Mouse (Mus musculus) left cerebral cortex, adult 8-10 months (tissue): ENCODE data around the gene Gucy2d. TPM values are rescaled to one million over a fixed set of nuclear protein-coding genes. Genes with fewer than 3 reads are reported as not detected.

ENCODE experiments used
- DNase-seq, 2 experiments: peaks; one replicate each; pipeline ENCODE4 v3.0.0; 2022; ENCODE audit warnings: low spot score in 2 of 2
- total RNA-seq, 4 experiments: library from RNA; stranded (reverse); gene quantifications; 2 replicates each; pipeline ENCODE4 v1.2.4; 2022

The Gucy2d gene
- under 1 TPM in 2 of 4 experiments, not detected in 2; 0.38 to 0.39 TPM for total RNA-seq

DNA sequence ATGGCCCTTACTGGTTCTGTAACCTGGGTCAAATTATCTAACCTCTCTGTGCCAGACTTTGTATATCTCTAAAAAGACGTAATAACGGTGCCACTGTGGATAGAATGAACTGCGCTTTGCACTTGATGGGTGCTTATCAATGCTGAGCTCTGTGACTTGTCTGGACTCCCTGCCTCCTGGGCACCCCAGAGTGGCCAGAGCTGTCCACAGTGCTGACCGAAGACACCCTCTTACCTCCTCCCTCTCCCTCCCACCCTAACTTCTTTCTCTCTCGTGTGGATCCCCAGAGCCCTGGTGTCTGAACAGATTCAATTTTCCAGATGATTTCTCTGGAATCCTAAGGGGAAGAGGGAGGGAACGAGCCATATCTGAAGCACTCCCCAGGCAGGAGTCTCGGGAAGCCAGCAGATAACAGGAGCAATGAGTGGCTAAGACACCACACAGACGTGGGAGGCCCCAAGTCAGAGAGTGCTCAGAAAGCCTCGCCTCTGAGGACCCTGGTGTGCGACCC lies at the start of gene Gucy2d:
Gene Gucy2d, plus strand, starts transcription at position 461 of the 511 bp plus-strand sequence.
- no peak for DNase-seq

DNA sequence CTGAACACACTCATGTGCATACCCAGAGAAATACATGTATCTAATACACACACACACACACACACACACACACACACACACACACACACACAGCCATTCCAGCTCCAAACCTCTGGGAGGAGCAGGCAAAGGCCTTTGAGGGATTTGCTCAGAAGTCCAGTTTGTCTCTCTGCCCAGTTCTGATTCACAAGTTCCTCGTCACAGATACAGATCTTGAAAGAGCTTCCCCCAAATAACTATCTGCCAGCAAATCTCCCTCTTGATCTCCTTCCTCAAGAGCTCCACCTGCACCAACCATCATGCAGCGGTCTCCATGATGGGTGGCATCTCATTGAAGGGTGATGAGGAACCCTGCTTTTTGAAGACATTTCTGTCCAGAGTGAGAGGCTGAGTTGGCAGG lies 49.7 kb upstream of the Gucy2d start:
- no peak for DNase-seq

DNA sequence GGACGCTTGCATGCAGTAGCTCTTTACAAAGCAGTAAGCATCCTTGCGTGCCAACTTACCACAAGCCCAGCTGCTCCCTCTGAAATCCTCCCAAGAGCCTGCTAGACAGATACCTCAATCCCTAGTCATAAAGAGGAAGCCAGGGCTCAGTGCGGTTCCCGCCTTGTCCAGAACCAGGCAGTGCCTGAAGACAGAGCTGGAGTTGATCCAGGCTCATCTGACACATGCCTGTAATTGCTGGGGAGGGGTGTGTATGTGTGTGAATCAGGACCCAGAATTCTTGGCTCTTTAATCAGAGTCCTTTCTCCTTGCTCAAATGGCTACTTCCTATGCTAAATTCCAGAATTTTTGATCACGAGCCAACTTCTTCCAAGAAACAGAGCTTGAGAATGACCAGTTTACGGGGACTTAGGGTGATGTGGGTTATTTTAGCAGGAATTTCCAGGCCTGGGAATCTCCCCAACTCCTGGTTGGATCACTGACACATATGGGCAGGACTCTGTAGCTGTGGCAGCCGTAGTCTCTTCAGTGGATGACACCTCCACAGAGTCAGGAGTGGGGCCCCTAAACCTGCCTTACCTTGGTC lies 48.8 kb upstream of the Gucy2d start:
- DNase-seq = no peak

DNA sequence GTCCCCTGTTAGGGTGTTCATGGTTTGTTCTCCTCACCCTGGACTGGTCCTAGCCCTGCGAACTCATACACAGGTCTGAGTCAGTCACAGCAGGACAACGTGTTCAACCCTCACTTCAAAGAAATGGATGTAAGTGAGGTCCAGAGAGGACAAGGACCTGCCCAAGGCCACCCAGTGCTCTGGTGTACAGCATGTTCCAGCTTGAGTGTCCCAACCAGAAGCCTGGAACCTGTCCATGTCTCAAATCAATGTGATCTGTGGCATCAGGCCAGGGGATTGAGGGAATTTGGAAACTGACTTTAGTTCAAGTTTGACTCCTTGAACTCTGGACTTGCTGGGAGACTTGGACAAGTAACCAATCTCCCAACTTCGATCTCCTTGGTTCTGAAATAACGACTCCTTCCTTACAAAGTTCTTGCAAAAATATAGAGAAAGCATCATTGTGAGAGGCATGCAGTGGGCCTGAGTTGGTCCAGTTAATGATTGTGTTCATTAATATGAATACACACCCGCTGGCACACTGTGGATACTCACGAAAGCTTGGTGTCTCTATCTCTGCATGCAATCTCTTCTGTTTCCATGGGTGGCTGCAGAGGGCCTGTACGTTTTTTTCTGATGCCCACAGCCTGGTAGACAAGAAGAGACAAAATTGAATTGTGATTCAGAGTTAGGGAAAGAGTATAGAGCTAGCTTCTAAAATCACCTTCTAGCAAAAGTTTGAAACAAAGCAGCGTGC lies 47.6 kb upstream of the Gucy2d start:
- no peak for DNase-seq

DNA sequence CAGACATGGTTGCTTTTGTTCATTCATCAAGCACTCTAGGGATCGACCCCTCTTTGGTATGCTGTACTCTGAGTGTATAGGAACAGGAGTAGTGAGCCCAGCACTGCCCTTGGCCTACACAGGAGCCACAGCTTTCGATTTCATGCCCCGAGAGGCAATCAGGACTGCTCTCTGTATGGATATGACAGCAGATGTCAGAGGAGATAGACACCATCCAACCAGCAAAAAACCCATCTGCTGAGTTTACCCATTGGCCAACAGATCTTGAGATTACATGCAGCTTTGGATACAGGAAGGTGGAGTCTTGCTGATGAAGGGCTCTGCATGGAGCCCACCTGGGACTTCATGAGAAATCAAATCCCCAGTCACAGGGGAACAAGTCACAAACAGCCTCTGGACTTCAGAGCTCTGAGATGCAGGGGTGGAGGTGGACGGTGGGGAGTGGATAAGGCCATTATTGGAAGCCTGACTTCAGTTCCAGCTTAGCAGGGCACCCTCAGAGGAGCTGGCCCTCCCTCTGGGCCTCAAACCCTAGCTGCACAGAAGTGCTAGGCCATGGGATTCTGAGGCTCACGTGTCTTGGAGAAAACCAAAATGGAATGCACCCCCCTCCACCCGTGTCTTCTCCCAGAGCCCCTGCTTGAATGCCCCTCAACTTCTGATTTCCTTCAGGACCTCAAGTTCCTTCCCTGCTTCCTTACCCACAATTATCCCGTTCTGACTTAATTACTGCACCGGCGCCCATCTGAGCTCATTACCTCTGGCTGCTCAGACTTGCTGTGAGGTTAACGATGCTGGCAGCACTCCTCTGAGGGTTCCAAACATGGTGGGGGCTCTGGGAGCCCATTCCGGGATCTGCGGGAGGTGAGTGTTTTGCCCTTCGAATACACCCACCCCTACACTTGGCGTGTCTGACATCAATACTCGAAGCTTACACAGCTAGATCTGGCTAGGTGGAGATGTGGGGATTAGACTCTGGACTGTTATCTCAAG lies 37.3 kb upstream of the Gucy2d start:
- DNase-seq = no peak

DNA sequence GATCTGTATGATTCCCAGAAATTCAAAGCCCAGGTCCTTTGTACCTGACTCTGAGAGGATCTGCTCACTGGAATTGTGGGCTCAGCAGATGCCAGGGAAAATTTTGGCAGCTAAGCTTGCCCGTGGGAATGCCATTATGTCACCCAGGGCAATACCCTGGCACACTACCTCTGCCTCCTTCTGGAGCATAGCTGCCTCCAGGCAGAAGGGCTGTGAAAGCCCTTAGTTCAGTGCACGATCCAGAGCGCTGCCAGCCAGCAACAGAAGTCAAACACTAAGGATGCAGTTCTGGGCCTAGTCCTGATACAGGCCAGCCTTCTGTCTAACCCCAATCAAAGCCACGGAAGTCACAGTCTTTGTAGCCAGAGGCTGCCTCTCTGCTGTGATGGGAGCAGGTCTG lies 36.2 kb upstream of the Gucy2d start:
- DNase-seq = no peak

DNA sequence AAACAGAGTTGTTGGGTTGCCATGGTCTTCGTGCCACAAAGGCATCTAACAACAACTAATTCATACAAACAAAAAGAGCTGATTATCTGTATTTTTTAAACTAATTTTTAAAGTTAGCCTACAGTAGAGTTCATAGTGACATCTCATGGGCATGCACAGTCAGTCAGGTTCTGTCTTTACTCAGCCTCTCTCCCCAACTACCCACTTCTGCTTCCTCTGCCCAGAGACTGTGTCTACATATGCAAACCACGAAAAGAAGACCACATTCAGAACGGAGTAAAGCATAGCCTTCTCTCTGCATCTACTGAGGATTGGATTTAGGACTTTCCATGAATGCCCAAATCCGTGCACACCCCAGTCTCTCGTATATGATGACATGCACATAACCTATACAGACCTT lies 32.6 kb upstream of the Gucy2d start:
- no peak for DNase-seq

DNA sequence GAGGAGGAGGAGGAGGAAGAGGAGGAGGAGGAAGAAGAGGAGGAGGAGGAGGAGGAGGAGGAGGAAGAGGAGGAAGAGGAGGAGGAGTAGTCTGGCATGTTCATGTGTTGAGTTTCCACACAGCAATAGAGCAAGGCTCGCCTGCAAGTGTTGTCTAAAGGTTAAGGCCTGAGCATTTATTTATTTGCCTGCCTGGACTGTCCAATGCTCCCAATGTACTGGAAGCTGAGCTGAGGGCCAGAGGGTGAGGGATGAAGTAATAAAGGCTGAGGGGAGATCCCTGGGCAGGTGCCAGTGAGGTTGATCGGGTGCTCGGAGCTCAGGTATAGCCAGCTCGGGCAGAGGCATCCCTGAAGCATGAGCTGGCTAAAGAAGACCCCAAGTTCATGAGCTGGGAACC lies 27.1 kb upstream of the Gucy2d start:
- no peak for DNase-seq

DNA sequence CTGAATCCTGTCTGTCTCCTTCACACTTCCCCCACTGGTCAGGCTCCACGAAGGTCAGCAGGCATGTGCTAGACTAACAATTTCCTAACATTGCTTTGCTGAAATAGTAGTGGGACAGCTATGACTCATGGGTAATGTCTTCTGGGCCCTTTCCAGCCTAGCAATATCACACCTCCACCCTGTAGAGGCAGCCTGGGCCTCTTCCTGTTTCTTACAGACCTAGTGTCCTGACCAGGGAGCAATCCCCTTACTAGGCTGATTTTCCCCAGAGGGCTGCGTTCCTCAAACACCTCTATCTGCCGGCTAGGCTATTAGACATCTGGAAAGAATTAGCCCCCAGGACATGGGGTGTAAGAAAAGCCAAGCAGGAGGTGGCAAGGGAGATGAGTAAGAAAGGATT lies 24.7 kb upstream of the Gucy2d start:
- DNase-seq = no peak

DNA sequence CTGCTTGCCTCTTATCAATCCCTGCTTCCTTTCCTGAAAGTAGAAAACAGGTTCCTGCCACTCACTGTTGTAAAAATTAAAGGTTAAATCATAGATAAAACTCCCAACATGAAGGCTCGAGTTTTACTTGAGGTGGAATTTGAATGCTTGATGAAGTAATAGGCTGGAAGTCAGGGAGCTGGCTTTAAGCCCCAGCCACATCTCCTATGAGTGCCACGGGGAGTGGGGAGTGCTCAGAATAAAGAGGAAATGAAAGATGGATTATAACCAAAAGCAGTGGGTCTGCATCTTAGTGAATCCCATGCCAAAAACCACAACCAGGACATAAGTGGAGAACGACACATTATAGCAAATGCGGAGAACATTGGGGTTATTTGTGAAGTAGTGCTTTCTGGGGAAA lies 24.2 kb upstream of the Gucy2d start:
- DNase-seq = no peak

DNA sequence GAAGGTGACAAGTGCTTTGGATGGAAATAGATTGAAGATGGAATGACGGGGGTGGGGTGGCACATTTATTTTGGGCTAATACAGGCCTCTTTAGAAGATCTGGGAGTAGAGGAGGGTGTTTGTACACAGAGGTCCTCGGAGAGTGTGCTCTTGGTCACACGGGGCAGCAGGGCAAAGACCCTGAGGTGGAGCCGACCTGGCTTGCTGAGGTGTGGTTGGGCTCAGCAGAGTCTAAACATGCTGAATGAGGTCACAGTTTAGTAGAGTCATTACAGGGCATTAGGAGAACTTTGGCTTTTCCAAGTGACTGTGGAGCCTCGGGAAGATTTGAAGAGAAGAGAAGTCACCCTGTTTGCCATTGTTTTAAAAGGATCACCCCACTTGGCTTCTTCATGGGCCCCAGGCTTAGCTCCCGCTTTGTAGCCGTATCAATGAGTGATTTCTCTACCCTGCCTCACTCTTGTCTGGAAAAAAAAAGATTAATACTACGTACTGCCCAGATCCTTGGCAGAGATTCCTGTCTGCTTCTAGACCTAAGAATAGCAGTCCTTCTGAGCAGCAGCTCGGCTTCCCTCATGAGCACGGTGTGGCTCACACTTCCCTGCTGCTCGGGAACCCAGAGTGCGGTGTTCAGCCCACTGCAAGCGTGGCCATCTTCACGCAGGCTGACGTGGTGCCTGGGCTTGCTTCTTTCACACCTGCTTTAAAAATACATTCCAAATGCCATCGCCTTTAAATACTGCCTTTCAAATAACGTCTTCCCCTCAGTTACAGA lies 22.0 kb upstream of the Gucy2d start:
- DNase-seq = peak in 1 of 2 experiments; percentile 77

DNA sequence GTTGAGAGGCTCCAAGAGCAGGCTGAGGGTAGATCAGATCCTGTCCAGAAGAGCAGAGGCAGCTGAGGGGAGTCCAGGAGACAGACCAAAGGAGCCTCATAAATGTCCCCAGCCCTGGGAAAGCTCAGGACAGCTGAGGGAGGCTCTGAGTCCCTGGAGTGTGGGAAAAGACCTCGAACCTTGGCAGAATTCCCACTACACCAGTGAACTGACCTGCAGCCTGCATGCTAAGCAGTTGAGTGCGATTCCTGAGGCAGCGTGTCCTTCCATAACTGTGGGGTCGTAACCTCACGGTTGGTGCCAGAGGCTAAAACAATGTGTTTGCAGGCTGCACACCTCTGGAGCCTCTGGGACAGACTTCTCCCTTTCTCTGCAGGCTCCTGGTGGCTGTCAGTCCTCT lies 20.9 kb upstream of the Gucy2d start:
- no peak for DNase-seq

DNA sequence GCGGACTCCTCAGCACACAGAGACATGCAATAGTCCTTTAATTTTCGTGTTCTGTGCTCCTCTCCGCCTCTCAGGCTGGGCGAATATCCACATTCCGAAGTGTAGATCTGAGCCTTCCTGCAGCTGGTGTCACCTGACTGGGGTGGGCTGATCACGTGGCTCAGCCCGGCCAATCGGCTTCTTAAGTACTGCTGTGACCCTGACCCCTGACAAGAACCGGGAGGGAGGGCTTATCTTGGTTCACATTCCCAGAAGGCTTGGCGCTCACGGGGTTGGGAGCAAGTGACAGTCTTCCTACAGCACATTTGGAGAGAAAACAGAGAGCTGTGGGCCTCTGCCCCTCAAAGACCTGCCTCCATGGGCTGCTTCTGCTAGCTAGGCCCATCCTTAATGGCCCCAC lies 16.7 kb upstream of the Gucy2d start:
- no peak for DNase-seq

DNA sequence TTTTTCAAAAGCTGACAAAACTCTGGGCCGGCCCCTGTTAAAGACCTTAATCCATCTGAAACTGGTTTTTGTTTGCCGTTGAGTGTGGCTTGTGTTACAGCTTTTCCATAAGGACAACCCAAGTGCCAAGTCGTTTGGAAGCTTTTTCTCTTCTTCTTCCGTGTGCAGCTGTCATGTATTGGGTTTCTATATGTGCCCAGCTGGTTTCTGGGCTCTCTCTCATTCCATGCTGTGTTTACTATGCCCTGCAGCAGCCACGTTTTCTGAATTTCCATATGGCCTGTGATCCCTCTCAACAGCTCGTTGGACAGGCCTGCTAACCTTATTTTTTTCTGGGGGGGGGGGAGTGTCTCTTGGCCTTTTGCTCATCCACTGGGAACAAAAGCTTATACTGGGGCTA lies 15.8 kb upstream of the Gucy2d start:
- no peak for DNase-seq

DNA sequence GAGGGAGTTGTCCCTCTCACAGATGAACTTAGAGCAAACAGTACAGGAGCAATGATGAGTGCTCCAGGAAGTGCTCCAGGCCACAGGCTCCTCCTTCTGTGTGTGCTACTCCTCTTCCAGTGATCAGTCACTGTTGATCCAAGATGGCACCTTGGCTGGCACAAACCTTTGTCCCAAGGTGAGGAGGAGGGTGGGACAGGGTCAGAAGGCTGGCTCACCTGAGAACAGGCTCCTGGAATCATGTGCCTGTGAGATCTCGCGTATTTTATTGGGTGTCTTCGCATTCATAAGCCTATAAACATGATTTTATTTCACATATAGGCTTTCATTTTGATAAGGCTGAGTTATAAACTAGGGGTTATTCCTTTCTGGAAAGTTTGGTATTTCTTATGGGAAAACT lies 14.7 kb upstream of the Gucy2d start:
- DNase-seq = no peak

DNA sequence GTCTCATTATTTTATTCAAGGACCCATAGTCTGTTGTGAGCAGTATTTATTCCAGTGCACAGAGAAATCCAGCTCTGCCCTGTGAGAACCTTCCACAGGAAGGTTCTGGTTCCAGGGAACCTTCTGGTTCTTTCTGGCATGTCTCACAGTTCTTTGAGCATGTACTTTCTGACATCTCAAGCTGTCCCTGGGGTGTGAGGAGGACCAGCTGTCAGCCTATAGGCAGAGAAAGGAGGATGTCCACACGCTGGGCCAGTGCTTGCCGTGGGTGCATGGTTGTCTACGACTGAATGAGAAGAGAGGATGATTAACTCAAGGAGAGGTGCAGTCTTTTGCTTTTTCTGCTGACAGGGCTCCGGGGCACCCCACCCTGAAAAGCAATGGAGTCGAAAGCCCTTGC lies 13.6 kb upstream of the Gucy2d start:
- DNase-seq = no peak

DNA sequence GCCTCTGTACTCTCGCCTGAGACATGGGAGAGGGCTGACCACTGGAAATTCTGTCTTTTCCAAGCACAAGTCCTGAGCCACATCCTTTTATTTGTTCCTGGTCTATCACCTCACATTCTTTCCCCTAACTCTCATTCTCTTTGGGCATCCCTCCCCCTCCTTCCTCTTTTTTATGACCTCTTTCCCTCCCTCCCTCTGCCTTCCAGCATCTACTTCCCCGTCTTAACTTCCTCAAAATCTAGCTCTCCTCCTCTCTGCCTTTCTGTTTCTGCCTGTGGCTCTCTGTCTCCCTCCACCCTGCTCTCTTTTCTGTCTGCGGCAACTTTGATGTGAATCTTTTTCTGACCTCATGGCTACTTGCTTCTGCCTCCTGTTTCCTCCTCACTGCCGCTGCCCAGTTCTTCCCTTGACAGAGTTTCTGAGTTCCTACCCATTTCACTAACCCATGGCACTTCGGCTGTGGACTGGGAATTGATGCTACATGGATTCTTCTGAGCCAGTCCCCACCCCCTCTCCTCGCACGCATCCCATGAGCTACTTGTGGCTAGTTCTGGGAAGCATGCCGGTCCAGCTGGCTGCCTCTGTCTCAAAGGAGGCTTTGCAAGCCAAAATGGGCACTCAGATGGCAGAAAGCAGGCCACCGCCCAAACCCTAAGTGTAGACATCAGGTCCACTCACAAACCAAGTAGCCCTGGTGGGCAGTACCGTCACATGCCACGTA lies 12.9 kb upstream of the Gucy2d start:
- DNase-seq = no peak

DNA sequence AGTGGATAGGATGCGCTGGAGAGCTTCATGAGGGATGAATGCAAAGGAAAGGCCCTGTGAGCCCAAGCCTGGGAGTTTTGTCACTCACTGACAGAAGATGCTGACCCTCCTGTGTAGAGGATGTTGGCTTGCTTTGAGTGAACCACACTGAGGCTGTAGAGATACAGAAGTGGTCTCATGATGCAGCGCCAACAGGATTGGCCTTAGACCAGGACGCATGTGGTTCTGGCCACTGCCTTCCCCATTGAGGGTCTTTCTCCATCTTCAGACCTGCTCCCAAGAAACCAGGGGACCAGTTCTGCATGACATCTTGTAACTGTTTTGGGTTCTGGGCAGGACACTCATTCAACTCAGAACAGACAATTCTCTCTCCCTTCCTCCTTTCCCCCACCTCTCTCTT lies 10.6 kb upstream of the Gucy2d start:
- no peak for DNase-seq

DNA sequence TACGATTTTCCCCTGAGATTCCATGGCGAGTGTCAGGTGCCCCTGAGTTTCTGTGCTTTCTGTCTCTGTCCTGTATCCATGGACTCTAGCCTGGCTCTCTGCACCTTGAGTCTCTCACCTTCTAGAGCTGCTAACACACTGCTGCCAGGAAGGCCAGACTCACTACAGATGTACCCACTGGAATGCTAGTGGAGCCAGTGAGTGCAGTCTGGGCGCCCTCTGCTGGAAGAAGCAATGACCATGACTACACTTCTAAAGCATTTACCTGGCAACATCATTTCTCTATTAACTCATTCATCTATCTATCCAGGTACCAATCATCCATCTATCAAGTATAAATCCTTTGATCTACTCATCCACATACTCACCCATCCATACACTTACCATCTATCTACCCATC lies 9.4 kb upstream of the Gucy2d start:
- DNase-seq = peak in 1 of 2 experiments; percentile 29

DNA sequence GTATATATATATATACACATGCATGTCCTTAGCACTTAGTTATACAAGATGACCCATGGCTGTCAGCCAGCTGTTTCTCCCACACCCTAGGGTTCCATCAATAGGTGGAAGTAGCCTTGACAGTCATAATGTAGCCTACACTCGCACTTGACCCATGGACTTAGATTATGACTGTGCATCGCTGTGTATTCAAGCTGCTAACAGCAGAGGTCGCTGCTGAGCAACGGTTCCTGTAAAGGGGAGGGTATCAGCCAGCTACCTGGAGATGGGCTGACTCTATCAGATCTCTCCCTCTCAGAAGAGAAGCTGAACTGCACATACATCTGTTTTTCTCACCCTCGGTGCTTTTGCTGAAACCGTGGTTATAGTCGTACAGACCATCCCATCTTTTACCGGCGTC lies 2.6 kb upstream of the Gucy2d start:
- no peak for DNase-seq

DNA sequence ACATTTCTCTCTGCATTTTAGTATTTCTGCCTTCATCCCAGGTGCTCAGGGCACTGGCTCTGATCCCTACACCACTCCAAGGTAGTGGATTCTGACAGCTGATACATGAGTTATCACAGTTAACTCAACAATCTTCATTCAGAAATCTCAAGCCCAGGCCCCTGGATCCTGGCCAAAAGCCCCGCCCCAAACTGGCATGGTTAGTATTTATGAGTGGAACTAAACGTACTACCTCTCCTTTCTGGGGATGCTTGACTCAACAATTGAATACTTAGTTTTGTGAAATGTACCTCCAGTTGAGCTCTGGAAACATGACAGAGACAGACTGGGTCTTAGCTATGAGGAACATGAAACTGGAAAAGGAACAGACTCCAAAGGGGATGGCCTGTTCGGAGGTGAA lies 6.7 kb downstream of the Gucy2d start:
- DNase-seq = no peak
